Mouse (Mus musculus) heart, embryonic 10.5 days (tissue): ENCODE results near the gene Tamm41. TPM values are rescaled to one million over a fixed set of nuclear protein-coding genes. Genes with fewer than 3 reads are reported as not detected.
A peak's percentile ranks its signal among the peaks of the same experiment; 100 is the strongest.

Experiments
- DNase-seq: peaks from one replicate; pipeline ENCODE4 v3.0.0-alpha.2; 2017; ENCODE audit warnings: low spot score
- H3K27ac ChIP-seq: fragments of 300-500 bp; sonication (generic); 2 replicates; pipeline ENCODE4 v1.5.1; 2016; ENCODE audit warnings: mild to moderate bottlenecking
- H3K27me3 ChIP-seq: fragments of 300-500 bp; sonication (generic); 2 replicates; pipeline ENCODE4 v1.6.1; 2016; ENCODE audit warnings: mild to moderate bottlenecking; ENCODE audit not compliant: poor library complexity, insufficient read depth, severe bottlenecking
- H3K36me3 ChIP-seq: fragments of 300-500 bp; sonication (generic); 2 replicates; pipeline ENCODE4 v1.6.1; 2016; ENCODE audit warnings: mild to moderate bottlenecking, moderate library complexity
- H3K4me1 ChIP-seq: fragments of 300-500 bp; sonication (generic); 2 replicates; pipeline ENCODE4 v1.6.1; 2016; ENCODE audit warnings: mild to moderate bottlenecking
- H3K4me3 ChIP-seq: fragments of 300-500 bp; sonication (generic); 2 replicates; pipeline ENCODE4 v1.5.1; 2016; ENCODE audit warnings: mild to moderate bottlenecking, moderate library complexity
- H3K9me3 ChIP-seq: fragments of 300-500 bp; sonication (generic); 2 replicates; pipeline ENCODE4 v1.6.1; 2016; ENCODE audit warnings: mild to moderate bottlenecking, moderate library complexity
- WGBS: fragments of 180-500 bp; shearing (Covaris S2); methylation state at CpG from one replicate; pipeline ENCODE4 v1.1.7; 2016; 5-methylcytosine and 5-hydroxymethylcytosine counted together
- polyA plus RNA-seq: library from polyadenylated mRNA; unstranded; fragments of >200 nt; fragmentation: Nextera tagmentation; extraction: Ambion mirVana; gene quantifications from 2 replicates; pipeline ENCODE4 v1.2.1, GENCODE M21; 2016

Gene Tamm41
- polyA plus RNA-seq, 1 experiment from 2014 or later = 70.3 TPM

DNA sequence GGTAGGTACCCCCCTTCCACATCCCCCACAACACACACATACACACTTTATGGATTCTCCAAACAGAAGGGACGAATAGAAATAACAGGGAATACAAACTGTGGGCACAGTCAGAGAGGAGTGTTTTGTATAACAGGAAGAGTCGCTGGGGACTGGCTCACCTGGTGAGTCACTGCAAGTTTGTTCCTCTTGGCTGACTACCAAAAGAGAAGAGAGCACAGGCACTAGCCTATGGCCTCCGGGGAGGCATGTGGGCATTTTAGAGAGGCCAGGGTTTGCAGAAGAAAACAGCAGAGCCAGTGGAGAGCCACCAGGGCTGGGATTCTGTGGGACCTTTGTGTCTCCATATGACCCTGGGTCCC is 49.1 kb downstream of the Tamm41 start:
- no peak for DNase-seq
- WGBS = 67% methylated on average over 3 of the region's 3 CpGs
- Histone ChIP-seq H3K27ac (peak overlapping the region; percentile 4; the same call in 1 of the 2 replicates), H3K4me3 (no peak overlapping the region), H3K4me1 (no peaks in the 10 kb centered on the region), H3K36me3 (no peaks in the 10 kb centered on the region), H3K9me3 (no peaks in the 10 kb centered on the region), H3K27me3 (no peaks in the 10 kb centered on the region)

DNA sequence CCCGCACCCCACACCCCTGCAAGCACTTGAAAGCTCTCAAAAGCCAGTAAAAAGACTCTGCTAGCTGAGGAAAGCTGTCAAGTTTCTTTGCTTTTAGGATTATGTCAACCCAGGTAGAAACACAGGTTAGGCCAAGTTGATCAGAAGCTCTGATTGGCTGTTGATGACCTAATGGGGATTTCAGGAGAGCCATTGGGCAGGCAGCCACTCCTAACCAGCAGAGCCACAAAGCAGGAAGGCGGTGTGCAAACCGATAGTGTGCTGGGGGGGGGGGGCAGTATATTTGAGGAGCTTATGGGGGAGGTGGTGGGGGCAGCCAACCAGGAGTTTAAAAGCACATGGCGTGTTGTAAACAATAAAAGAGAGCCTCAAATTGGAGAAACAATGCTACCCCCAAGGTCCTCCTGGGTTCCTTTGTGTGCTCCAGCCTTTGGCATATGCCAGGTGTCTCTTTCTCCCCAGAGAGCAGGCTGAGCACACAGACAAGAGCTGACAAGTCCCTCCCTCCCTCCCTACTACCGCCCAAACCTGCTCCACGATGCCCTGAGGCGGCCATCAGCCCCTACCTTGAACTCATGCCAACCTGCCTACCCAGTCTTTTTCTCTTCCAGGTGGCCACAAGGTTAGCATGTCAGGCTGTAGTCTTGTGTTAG is 49.6 kb downstream of the Tamm41 start:
- Histone ChIP-seq H3K9me3 (no peaks in the 10 kb centered on the region), H3K4me3 (no peak overlapping the region), H3K27me3 (no peaks in the 10 kb centered on the region), H3K4me1 (no peaks in the 10 kb centered on the region), H3K27ac (no peak overlapping the region), H3K36me3 (no peaks in the 10 kb centered on the region)
- 77% methylated on average over 7 of the region's 7 CpGs for WGBS
- no peak for DNase-seq

DNA sequence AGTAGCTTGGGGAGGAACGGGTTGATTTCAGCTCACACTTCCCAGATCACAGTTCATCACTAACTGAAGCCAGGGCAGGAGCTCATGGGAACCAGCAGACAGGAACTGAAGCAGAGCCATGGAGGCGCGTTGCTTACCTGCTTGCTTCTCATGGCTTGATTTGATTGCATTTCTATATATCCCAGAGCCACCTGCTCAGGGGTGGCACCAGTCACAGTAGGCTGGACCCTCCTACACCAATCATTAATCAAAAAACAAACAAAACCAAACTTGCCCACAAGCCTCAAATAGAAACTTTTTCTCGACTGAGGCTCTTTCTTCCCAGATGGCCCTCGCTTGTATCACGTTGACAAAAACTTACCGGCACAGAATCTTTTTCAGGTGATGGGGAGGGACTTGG is 55.0 kb downstream of the Tamm41 start:
- WGBS = 74% methylated on average over 7 of the region's 7 CpGs
- Histone ChIP-seq H3K27me3 (no peaks in the 10 kb centered on the region; the same call in 1 of the 2 replicates), H3K4me1 (no peaks in the 10 kb centered on the region), H3K36me3 (no peaks in the 10 kb centered on the region), H3K9me3 (no peaks in the 10 kb centered on the region), H3K27ac (no peak overlapping the region), H3K4me3 (no peak overlapping the region)
- no peak for DNase-seq

DNA sequence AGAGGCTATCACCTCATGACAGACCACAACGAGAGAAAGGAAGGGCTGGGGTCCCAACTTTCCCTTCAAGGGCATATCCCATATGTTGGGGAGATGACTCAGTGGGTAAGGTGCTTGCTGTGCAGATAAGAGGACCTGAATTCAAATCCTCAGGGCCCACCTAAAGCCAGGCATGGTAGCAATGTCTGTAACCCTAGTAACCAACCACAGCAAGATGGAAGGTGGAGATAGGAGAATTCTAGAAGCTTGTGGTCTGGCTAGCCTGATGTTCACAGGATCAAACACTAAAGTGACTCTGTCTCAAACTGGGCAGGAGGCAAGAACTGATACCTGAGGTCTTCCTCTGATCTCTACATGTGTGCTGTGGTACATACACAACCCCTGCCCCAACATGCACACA is 58.0 kb downstream of the Tamm41 start:
- H3K9me3 ChIP-seq = no peaks in the 10 kb centered on the region
- no peaks in the 10 kb centered on the region for H3K36me3 ChIP-seq
- no peak for DNase-seq
- no peak overlapping the region for H3K4me3 ChIP-seq
- H3K27ac ChIP-seq = no peak overlapping the region
- WGBS = 51% methylated on average over 1 of the region's 1 CpGs
- no peaks in the 10 kb centered on the region for H3K4me1 ChIP-seq
- H3K27me3 ChIP-seq = peaks cover 4% of the 10 kb centered on the region

DNA sequence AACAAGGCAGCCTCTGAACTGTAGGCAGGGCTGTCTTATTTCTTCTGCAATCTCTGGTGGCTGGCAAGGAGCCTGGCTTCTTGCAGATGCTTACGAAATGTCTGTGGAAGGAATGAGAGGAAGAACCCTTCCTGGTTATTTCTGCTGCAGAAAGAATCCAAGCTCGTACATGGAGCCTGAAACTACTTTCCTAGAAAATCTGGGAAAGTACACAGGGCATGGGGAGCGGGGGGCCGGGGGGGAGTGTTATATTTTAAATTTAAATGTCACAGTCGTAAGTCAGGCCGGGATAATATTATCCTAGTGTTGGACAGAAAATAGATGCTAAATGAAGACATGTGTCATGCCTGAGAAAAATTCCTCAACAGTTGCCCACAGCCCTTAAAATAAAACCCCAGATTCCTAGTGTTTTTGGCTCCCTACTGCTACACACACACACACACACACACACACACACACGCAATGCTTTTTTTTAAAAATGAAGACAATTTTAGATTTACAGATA is 60.7 kb downstream of the Tamm41 start:
- H3K9me3 ChIP-seq = no peaks in the 10 kb centered on the region
- peaks cover 22% of the 10 kb centered on the region for H3K27me3 ChIP-seq
- no peak overlapping the region for H3K27ac ChIP-seq
- WGBS = 73% methylated on average over 7 of the region's 7 CpGs
- DNase-seq = no peak
- no peak overlapping the region for H3K4me3 ChIP-seq
- no peaks in the 10 kb centered on the region for H3K36me3 ChIP-seq
- no peaks in the 10 kb centered on the region for H3K4me1 ChIP-seq

DNA sequence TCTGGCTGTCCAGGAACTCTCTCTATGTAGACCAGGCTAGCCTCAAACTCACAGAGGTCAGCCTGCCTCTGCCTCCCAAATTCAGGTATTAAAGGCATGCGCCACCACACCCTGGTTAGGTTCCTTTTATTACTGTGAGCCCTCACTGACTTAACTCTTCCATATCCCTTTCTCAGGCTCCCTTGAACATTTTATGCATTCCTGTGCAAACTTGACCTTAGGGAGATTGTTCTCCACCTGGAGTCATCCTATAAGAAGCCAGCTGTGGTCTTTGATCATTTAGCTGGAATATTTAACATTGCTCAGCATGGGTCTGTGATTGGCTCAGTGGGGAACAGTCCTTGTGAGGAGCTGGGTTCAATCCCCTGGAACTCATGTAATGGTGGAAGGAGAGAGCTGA is 63.3 kb downstream of the Tamm41 start:
- 81% methylated on average over 1 of the region's 1 CpGs for WGBS

DNA sequence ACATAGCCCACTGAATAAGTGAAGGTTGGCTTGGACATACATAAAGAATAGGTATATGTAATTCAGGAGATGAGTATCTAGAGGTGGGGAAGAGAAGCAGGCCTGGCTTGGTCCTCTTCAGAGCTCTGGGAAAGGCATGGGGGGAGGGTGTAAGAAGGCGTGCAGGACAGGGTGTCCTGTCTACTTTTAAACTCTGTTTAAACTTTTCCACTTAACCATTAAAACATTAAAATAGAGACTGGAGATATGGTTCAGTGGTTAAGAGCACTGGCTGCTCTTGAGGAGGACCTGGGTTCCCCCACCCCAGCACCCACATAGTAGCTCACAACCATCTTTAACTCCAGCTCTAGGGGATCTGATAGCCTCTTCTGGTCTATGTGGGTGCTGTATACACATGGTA is 64.7 kb downstream of the Tamm41 start:
- H3K27ac ChIP-seq = no peak overlapping the region
- H3K9me3 ChIP-seq = no peaks in the 10 kb centered on the region
- H3K27me3 ChIP-seq = peaks cover 48% of the 10 kb centered on the region
- H3K4me3 ChIP-seq = no peak overlapping the region
- DNase-seq = no peak
- H3K4me1 ChIP-seq = peaks cover 13% of the 10 kb centered on the region
- 83% methylated on average over 1 of the region's 1 CpGs for WGBS
- no peaks in the 10 kb centered on the region for H3K36me3 ChIP-seq

More for the DNA sequence above, 63.3 kb downstream of the Tamm41 start:
- no peaks in the 10 kb centered on the region for H3K9me3 ChIP-seq
- H3K36me3 ChIP-seq = no peaks in the 10 kb centered on the region
- H3K27me3 ChIP-seq = peaks cover 38% of the 10 kb centered on the region
- no peak for DNase-seq
- H3K4me3 ChIP-seq = no peak overlapping the region
- H3K4me1 ChIP-seq = peaks cover 7% of the 10 kb centered on the region
- H3K27ac ChIP-seq = no peak overlapping the region

DNA sequence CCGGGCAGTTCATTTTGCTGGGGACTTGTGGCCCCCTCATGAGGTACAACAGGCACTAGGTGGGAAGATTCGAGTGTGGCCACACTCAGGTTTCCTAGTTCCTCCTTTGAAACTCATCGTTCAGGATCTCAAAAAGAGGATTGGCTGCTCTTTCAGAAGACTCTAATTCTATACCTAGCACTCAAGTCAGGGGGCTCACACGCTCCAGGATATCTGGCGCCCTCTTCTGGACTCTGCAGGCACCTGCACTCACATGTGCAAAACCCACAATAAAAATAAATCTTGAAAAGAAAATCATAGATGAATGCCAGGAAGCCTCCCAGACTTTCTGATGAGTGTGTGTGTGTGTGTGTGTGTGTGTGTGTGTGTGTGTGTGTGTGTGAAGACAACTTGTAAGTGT is 66.8 kb downstream of the Tamm41 start:
- DNase-seq = no peak
- H3K4me3 ChIP-seq = no peak overlapping the region
- H3K27ac ChIP-seq = no peak overlapping the region
- H3K27me3 ChIP-seq = peaks cover 69% of the 10 kb centered on the region
- no peaks in the 10 kb centered on the region for H3K9me3 ChIP-seq
- peaks cover 13% of the 10 kb centered on the region for H3K4me1 ChIP-seq
- 66% methylated on average over 5 of the region's 5 CpGs for WGBS
- no peaks in the 10 kb centered on the region for H3K36me3 ChIP-seq

DNA sequence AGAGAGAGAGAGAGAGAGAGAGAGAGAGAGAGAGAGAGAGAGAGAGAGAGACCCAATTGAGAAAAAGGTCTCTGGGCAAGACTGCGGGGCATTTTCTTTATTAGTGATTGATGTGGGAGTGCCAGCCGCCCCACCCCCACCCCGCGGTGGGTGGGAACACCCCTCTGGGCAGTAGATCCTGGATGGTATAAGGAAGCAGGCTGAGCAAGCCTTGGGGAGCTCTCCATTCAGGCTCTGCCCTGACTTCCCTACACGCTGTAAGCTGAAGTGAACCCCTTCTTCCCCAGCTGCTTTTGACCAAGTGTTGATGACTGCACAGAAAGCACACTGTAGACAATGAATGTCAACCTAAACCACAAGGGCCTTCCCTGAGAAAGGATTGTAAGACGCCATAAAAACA is 67.3 kb downstream of the Tamm41 start:
- 24% methylated on average over 6 of the region's 6 CpGs for WGBS
- Histone ChIP-seq H3K27ac (no peak overlapping the region), H3K4me1 (peaks cover 13% of the 10 kb centered on the region), H3K9me3 (no peaks in the 10 kb centered on the region), H3K36me3 (no peaks in the 10 kb centered on the region), H3K27me3 (peaks cover 70% of the 10 kb centered on the region), H3K4me3 (no peak overlapping the region)
- no peak for DNase-seq

DNA sequence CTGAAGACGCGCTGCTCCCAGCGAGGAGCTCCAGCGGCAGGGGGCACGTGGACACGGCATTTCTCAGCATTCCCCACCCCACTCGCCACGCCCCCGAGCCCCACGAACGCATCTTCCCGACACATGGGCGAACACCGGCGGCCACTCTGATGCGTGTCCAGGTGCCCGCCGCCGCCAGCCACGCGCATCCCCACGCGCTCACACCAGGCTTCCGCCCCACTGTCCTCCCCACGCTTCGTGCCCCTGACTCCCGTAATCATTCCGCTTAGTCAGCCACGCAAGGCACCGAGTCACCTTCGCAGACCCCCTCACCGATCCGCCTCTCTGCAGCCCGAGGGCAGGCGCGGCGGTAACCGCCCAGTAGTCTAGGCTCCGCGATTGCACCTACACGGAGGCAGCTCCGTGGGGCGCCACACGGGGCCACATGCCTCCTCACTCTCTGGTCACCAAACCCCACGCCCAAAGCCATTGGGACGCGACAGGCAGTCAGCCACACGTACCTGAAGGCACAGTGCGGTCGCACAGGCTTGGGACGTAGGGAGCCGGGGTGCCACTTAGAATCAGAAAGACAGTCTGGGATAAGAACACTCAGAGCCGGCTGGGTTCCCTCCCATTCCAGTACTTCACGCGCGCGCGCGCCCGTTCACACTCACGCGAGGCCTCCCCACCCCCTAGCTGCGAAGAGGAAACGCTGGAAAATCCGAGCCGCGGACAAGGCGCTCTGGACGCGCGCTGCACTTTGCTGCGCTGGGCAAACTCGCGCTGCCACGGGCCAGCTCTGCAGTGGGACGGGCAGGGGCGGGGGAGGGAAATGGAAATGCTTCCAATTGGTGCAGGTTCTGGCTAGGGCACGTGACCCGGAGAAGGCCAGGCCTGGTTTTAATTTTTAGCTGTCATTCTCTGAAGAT is 68.2 kb downstream of the Tamm41 start, which contains the start of gene Vgll4:
Gene Vgll4 (minus strand): TSS at position 782 of the 908 bp plus-strand sequence.
- Histone ChIP-seq H3K27ac (peak within 1 kb of the TSS; percentile 81), H3K36me3 (no peaks in the 10 kb centered on the region), H3K4me1 (peaks cover 13% of the 10 kb centered on the region), H3K27me3 (peaks cover 74% of the 10 kb centered on the region), H3K4me3 (peak within 1 kb of the TSS; percentile 80), H3K9me3 (no peaks in the 10 kb centered on the region)
- WGBS = 1% methylated on average over 79 of the region's 79 CpGs
- peak; percentile 81 for DNase-seq

DNA sequence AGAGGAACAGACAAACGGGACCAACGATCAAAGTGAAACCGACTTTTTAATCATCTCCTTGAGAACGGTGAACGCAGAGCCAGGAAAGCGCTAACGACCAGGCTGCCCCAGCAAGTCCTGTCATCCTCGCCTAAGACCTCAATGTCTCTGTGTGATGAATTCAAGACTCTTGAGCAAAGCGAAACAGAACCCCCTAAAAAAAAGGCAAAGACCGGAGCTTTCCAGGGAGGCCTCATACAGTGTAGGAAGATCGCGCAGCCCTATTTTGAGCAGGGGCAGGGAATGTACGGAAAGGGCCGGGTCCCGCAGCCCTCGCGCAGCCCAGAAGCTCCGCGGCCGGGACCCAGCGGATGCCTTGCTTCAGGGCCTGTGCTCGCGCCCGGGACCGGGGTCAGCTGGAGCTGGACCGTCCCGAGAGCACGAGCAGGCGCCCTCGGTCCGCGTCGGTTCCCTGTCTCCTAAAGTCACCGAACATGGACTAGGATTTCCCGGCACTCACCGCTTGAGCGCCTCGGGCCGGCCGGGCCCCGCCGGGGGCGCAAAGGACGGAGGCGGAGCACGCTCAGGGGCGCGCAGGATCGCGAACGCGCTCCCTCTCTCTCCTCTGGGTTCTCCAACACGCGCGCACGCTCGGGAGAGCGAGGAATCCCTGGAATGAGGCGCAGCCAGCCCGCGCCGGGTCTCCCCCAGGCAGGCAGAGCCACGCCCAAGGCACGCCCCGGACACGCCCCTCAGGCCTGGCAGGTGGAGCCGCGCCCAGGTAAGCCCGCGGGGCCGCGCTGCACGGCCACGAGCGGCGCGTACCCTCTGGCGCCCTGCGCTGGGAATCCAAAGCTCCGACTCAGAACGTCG is 69.1 kb downstream of the Tamm41 start:
- H3K27me3 ChIP-seq = peaks cover 66% of the 10 kb centered on the region
- under 1% methylated on average over 82 of the region's 82 CpGs for WGBS
- peaks cover 13% of the 10 kb centered on the region for H3K4me1 ChIP-seq

DNA sequence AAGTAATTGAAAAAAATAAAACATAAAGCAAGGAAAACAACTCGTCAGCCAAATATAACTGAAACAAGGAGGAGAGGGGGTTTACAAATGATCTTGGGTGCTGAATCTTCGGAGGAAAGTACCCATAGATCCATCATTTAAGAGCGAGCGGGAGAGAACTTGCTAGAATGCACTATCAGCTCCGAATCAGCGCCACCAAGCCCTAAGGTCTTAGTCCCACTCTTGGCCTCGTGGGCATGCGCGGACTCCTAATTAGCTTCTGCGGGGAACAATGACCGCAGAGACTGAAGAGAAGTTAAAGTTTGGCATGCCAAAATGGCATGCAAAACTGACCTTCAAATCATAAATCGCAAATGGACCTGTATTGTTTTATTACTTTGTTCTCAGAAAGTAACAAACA is 70.1 kb downstream of the Tamm41 start:
- no peaks in the 10 kb centered on the region for H3K36me3 ChIP-seq
- H3K4me1 ChIP-seq = peaks cover 13% of the 10 kb centered on the region
- 52% methylated on average over 12 of the region's 12 CpGs for WGBS
- no peak for DNase-seq
- H3K9me3 ChIP-seq = no peaks in the 10 kb centered on the region
- peaks cover 59% of the 10 kb centered on the region for H3K27me3 ChIP-seq
- no peak overlapping the region; the same call in 1 of the 2 replicates for H3K4me3 ChIP-seq
- no peak overlapping the region for H3K27ac ChIP-seq

More for the DNA sequence above, 69.1 kb downstream of the Tamm41 start:
- H3K36me3 ChIP-seq = no peaks in the 10 kb centered on the region
- H3K27ac ChIP-seq = peak overlapping the region; percentile 81
- no peaks in the 10 kb centered on the region for H3K9me3 ChIP-seq
- H3K4me3 ChIP-seq = peak overlapping the region; percentile 80
- DNase-seq = peak; percentile 83
